In genomic region chr4:123322910-123323309, GRCm38 (mm10) we compare ENCODE assay signal across 9 mouse cellular contexts. TPM values are rescaled to one million over a fixed set of nuclear protein-coding genes. Genes with fewer than 3 reads are reported as not detected.
DNase-seq lines count a peak whose midpoint lies in the region; ATAC-seq lines count a peak whose summit lies in the region.
"Not testable (repeated sequence)": the region's sequence is repeated elsewhere in the genome, so short reads cannot be mapped to it uniquely, and the experiment has no call there.
"Had no signal": no experiment of that assay in that cellular context is flagged by ENCODE, and none has a peak within 500 bp of the region (broad histone marks: within the 10 kb centered on the region; RNA-seq: fewer than 3 reads in every experiment).

No protein-coding gene starts in this region.

- H3K9me3 ChIP-seq in forebrain, embryonic 13.5 days (replicated peaks); heart, embryonic 15.5 days (replicated peaks); intestine, embryonic 15.5 days; limb, embryonic 10.5 days (replicated peaks); lung, embryonic 16.5 days (ENCODE audit: control insufficient read depth, low read length); neural tube, embryonic 11.5 days (ENCODE audit: control insufficient read depth, low read length); stomach, embryonic 15.5 days: not testable (repeated sequence)

- DNase-seq in cerebellum, postnatal 14 days, result peak; percentile 14 to 25
- DNase-seq in limb, embryonic 10.5 days (ENCODE audit: low spot score); neural tube, embryonic 11.5 days (ENCODE audit: low spot score): not testable (repeated sequence)

- H3K4me1 ChIP-seq in forebrain, embryonic 13.5 days; intestine, embryonic 15.5 days (replicated peaks); lung, embryonic 16.5 days (replicated peaks; ENCODE audit: control insufficient read depth, insufficient read depth, low read length); neural tube, embryonic 11.5 days (ENCODE audit: control insufficient read depth, insufficient read depth, low read length); stomach, embryonic 15.5 days: not testable (repeated sequence)
- peaks cover 11% of the 10 kb centered on the region for H3K4me1 ChIP-seq in heart, embryonic 15.5 days (replicated peaks)
- H3K4me1 ChIP-seq in limb, embryonic 10.5 days, result peaks cover 12% of the 10 kb centered on the region

- H3K9ac ChIP-seq in forebrain, embryonic 13.5 days; heart, embryonic 15.5 days; intestine, embryonic 15.5 days; lung, embryonic 16.5 days (ENCODE audit: low read length); neural tube, embryonic 11.5 days (ENCODE audit: low read length); stomach, embryonic 15.5 days: not testable (repeated sequence)

- 15% methylated on average over 19 of the region's 38 CpGs for WGBS in forebrain, embryonic 13.5 days
- WGBS in heart, embryonic 15.5 days, result 10% methylated on average over 23 of the region's 38 CpGs
- WGBS in intestine, embryonic 15.5 days, result 12% methylated on average over 22 of the region's 38 CpGs
- 14% methylated on average over 21 of the region's 38 CpGs for WGBS in limb, embryonic 10.5 days
- WGBS in lung, embryonic 16.5 days, result 9% methylated on average over 14 of the region's 38 CpGs
- WGBS in neural tube, embryonic 11.5 days, result 14% methylated on average over 15 of the region's 38 CpGs
- 13% methylated on average over 29 of the region's 38 CpGs for WGBS in stomach, embryonic 15.5 days

- H3K27ac ChIP-seq in forebrain, embryonic 13.5 days; heart, embryonic 15.5 days; intestine, embryonic 15.5 days; limb, embryonic 10.5 days; lung, embryonic 16.5 days (ENCODE audit: low read length); neural tube, embryonic 11.5 days (ENCODE audit: low read depth, low read length); stomach, embryonic 15.5 days: not testable (repeated sequence)

- H3K27me3 ChIP-seq in forebrain, embryonic 13.5 days, result peaks cover 23% of the 10 kb centered on the region
- H3K27me3 ChIP-seq in heart, embryonic 15.5 days, result peaks cover 21% of the 10 kb centered on the region
- not testable (repeated sequence) for H3K27me3 ChIP-seq in intestine, embryonic 15.5 days (replicated peaks); lung, embryonic 16.5 days (ENCODE audit: control insufficient read depth, insufficient read depth, low read depth, low read length); neural tube, embryonic 11.5 days (ENCODE audit: control insufficient read depth, insufficient read depth, low read length)
- peaks cover 44% of the 10 kb centered on the region for H3K27me3 ChIP-seq in limb, embryonic 10.5 days (ENCODE audit: low read depth, poor library complexity, severe bottlenecking)
- peaks cover 12% of the 10 kb centered on the region for H3K27me3 ChIP-seq in stomach, embryonic 15.5 days (replicated peaks)

- H3K36me3 ChIP-seq in forebrain, embryonic 13.5 days (ENCODE audit: poor library complexity, severe bottlenecking); heart, embryonic 15.5 days; intestine, embryonic 15.5 days; limb, embryonic 10.5 days; lung, embryonic 16.5 days (ENCODE audit: control insufficient read depth, insufficient read depth, low read length); neural tube, embryonic 11.5 days (ENCODE audit: control insufficient read depth, insufficient read depth, low read length); stomach, embryonic 15.5 days: not testable (repeated sequence)

- H3K4me2 ChIP-seq in forebrain, embryonic 13.5 days, result peak overlapping the region; percentile 45
- H3K4me2 ChIP-seq in heart, embryonic 15.5 days, result peak overlapping the region; percentile 56
- peak overlapping the region; percentile 56 for H3K4me2 ChIP-seq in intestine, embryonic 15.5 days (replicated peaks)
- peak overlapping the region; percentile 48; the same call in 1 of the 2 replicates for H3K4me2 ChIP-seq in lung, embryonic 16.5 days (ENCODE audit: low read depth, low read length)
- H3K4me2 ChIP-seq in neural tube, embryonic 11.5 days (ENCODE audit: low read depth), result peak overlapping the region; percentile 33
- peak overlapping the region; percentile 49 for H3K4me2 ChIP-seq in stomach, embryonic 15.5 days

- peak overlapping the region; percentile 12 for H3K4me3 ChIP-seq in forebrain, embryonic 13.5 days
- H3K4me3 ChIP-seq in heart, embryonic 15.5 days, result peak overlapping the region; percentile 32
- H3K4me3 ChIP-seq in intestine, embryonic 15.5 days (replicated peaks), result peak overlapping the region; percentile 22
- H3K4me3 ChIP-seq in limb, embryonic 10.5 days, result peak overlapping the region; percentile 43
- H3K4me3 ChIP-seq in lung, embryonic 16.5 days (ENCODE audit: low read length), result peak overlapping the region; percentile 24; the same call in 1 of the 2 replicates
- not testable (repeated sequence) for H3K4me3 ChIP-seq in neural tube, embryonic 11.5 days (ENCODE audit: low read depth, low read length)
- H3K4me3 ChIP-seq in stomach, embryonic 15.5 days (replicated peaks), result peak overlapping the region; percentile 16; the same call in 1 of the 2 replicates

- peak; percentile 68; the same call in 1 of the 2 replicates for ATAC-seq in forebrain, embryonic 13.5 days
- not testable (repeated sequence) for ATAC-seq in heart, embryonic 15.5 days (replicated peaks; ENCODE audit: insufficient number of reproducible peaks, insufficient read depth, low FRiP score, low read depth); lung, embryonic 16.5 days (ENCODE audit: low read depth); neural tube, embryonic 11.5 days (ENCODE audit: insufficient read depth, low FRiP score, low TSS enrichment); stomach, embryonic 15.5 days (ENCODE audit: insufficient read depth, low FRiP score, low read depth)
- ATAC-seq in intestine, embryonic 15.5 days, result peak; percentile 62

RNA-seq across cellular contexts. Expression of gene Oxct2a, which starts 0.5 kb away (rescaled TPM):
- polyA plus RNA-seq in forebrain, embryonic 13.5 days (2015; fragmentation: Nextera tagmentation; extraction: Ambion mirVana), result not detected in 2 replicates
- polyA plus RNA-seq in heart, embryonic 15.5 days (2015; fragmentation: Nextera tagmentation; extraction: Ambion mirVana), result not detected in 2 replicates
- polyA plus RNA-seq in intestine, embryonic 15.5 days (2015; fragmentation: Nextera tagmentation; extraction: Ambion mirVana), result not detected in 2 replicates
- polyA plus RNA-seq in limb, embryonic 10.5 days (2016; fragmentation: Nextera tagmentation; extraction: Ambion mirVana), result not detected in 2 replicates
- 0.11 TPM in 1 of 2 replicates, not detected in the other for polyA plus RNA-seq in lung, embryonic 16.5 days (2015; fragmentation: Nextera tagmentation; extraction: Ambion mirVana)
- not detected in 2 replicates for polyA plus RNA-seq in neural tube, embryonic 11.5 days (2014; fragmentation: Nextera tagmentation; extraction: Ambion mirVana)
- polyA plus RNA-seq in stomach, embryonic 15.5 days (2015; fragmentation: Nextera tagmentation; extraction: Ambion mirVana), result not detected in 2 replicates
- polyA plus RNA-seq: macrophage had no signal

RNA-seq across cellular contexts. Expression of gene Bmp8a, which starts 20.1 kb away (rescaled TPM):
- polyA plus RNA-seq in forebrain, embryonic 13.5 days (2015; fragmentation: Nextera tagmentation; extraction: Ambion mirVana), result not detected in 2 replicates
- polyA plus RNA-seq in heart, embryonic 15.5 days (2015; fragmentation: Nextera tagmentation; extraction: Ambion mirVana), result 0.11 TPM in 1 of 2 replicates, not detected in the other
- 0.53 and 0.81 TPM in 2 replicates for polyA plus RNA-seq in intestine, embryonic 15.5 days (2015; fragmentation: Nextera tagmentation; extraction: Ambion mirVana)
- polyA plus RNA-seq in limb, embryonic 10.5 days (2016; fragmentation: Nextera tagmentation; extraction: Ambion mirVana), result 0.19 and 0.24 TPM in 2 replicates
- 0.41 and 0.68 TPM in 2 replicates for polyA plus RNA-seq in lung, embryonic 16.5 days (2015; fragmentation: Nextera tagmentation; extraction: Ambion mirVana)
- polyA plus RNA-seq in neural tube, embryonic 11.5 days (2014; fragmentation: Nextera tagmentation; extraction: Ambion mirVana), result 0.15 and 0.45 TPM in 2 replicates
- polyA plus RNA-seq in stomach, embryonic 15.5 days (2015; fragmentation: Nextera tagmentation; extraction: Ambion mirVana), result 0.37 and 0.40 TPM in 2 replicates
- polyA plus RNA-seq: macrophage had no signal
